Mouse (Mus musculus): ENCODE measurements around the gene Cyp4f18. TPM values are rescaled to one million over a fixed set of nuclear protein-coding genes. Genes with fewer than 3 reads are reported as not detected.
"Not testable (repeated sequence)": the region's sequence is repeated elsewhere in the genome, so short reads cannot be mapped to it uniquely, and the experiment has no call there.

Gene Cyp4f18
- 6.1 and 10.9 TPM in 2 replicates for total RNA-seq (2015; ENCODE audit: low replicate concordance)
- total RNA-seq (2017; ENCODE audit: low replicate concordance), result 2.7 and 7.0 TPM in 2 replicates

GRCm38 (mm10) chr8:72009473-72009872 lies at the start of gene Cyp4f18:
Cyp4f18 (minus strand) TSS chr8:72009626.
- no peak for ATAC-seq (replicated peaks; ENCODE audit: low FRiP score, poor library complexity, severe bottlenecking)

GRCm38 (mm10) chr8:72057643-72058042 lies 48.2 kb upstream of the Cyp4f18 start:
- ATAC-seq (replicated peaks; ENCODE audit: low FRiP score, poor library complexity, severe bottlenecking), result not testable (repeated sequence)

GRCm38 (mm10) chr8:72054633-72055032 lies 45.2 kb upstream of the Cyp4f18 start:
- not testable (repeated sequence) for ATAC-seq (replicated peaks; ENCODE audit: low FRiP score, poor library complexity, severe bottlenecking)

GRCm38 (mm10) chr8:72042493-72042892 lies 33.1 kb upstream of the Cyp4f18 start:
- ATAC-seq (replicated peaks; ENCODE audit: low FRiP score, poor library complexity, severe bottlenecking), result no peak

- ATAC-seq (replicated peaks; ENCODE audit: low FRiP score, poor library complexity, severe bottlenecking), result not testable (repeated sequence)
Observed at GRCm38 (mm10) chr8:72040918-72041317, 31.5 kb upstream of the Cyp4f18 start, which contains the start of gene Olfr372. Olfr372 (plus strand) TSS chr8:72041218.

GRCm38 (mm10) chr8:72032926-72033325 lies 23.5 kb upstream of the Cyp4f18 start:
- not testable (repeated sequence) for ATAC-seq (replicated peaks; ENCODE audit: low FRiP score, poor library complexity, severe bottlenecking)

- not testable (repeated sequence) for ATAC-seq (replicated peaks; ENCODE audit: low FRiP score, poor library complexity, severe bottlenecking)
Observed at GRCm38 (mm10) chr8:72024886-72025285, 15.5 kb upstream of the Cyp4f18 start.

- ATAC-seq (replicated peaks; ENCODE audit: low FRiP score, poor library complexity, severe bottlenecking), result no peak
Observed at GRCm38 (mm10) chr8:72019816-72020215, 10.4 kb upstream of the Cyp4f18 start.

GRCm38 (mm10) chr8:72019022-72019421 lies 9.6 kb upstream of the Cyp4f18 start:
- not testable (repeated sequence) for ATAC-seq (replicated peaks; ENCODE audit: low FRiP score, poor library complexity, severe bottlenecking)

GRCm38 (mm10) chr8:72018141-72018540 lies 8.7 kb upstream of the Cyp4f18 start:
- ATAC-seq (replicated peaks; ENCODE audit: low FRiP score, poor library complexity, severe bottlenecking), result no peak

- ATAC-seq (replicated peaks; ENCODE audit: low FRiP score, poor library complexity, severe bottlenecking), result not testable (repeated sequence)
Observed at GRCm38 (mm10) chr8:72017339-72017738, 7.9 kb upstream of the Cyp4f18 start.

- ATAC-seq (replicated peaks; ENCODE audit: low FRiP score, poor library complexity, severe bottlenecking), result not testable (repeated sequence)
Observed at GRCm38 (mm10) chr8:72013506-72014228, 4.2 kb upstream of the Cyp4f18 start.

- ATAC-seq (replicated peaks; ENCODE audit: low FRiP score, poor library complexity, severe bottlenecking), result no peak
Observed at GRCm38 (mm10) chr8:72008134-72008641, 1.2 kb downstream of the Cyp4f18 start.

- ATAC-seq (replicated peaks; ENCODE audit: low FRiP score, poor library complexity, severe bottlenecking), result no peak
Observed at GRCm38 (mm10) chr8:72006763-72007162, 2.7 kb downstream of the Cyp4f18 start.

- ATAC-seq (replicated peaks; ENCODE audit: low FRiP score, poor library complexity, severe bottlenecking), result no peak
Observed at GRCm38 (mm10) chr8:72005912-72006311, 3.5 kb downstream of the Cyp4f18 start.

- no peak for ATAC-seq (replicated peaks; ENCODE audit: low FRiP score, poor library complexity, severe bottlenecking)
Observed at GRCm38 (mm10) chr8:72002942-72003341, 6.5 kb downstream of the Cyp4f18 start.

- ATAC-seq (replicated peaks; ENCODE audit: low FRiP score, poor library complexity, severe bottlenecking), result no peak
Observed at GRCm38 (mm10) chr8:72000223-72000622, 9.2 kb downstream of the Cyp4f18 start.

- no peak for ATAC-seq (replicated peaks; ENCODE audit: low FRiP score, poor library complexity, severe bottlenecking)
Observed at GRCm38 (mm10) chr8:71999434-71999833, 10.0 kb downstream of the Cyp4f18 start.

GRCm38 (mm10) chr8:71988867-71989599 lies 20.4 kb downstream of the Cyp4f18 start:
- no peak for ATAC-seq (replicated peaks; ENCODE audit: low FRiP score, poor library complexity, severe bottlenecking)

- ATAC-seq (replicated peaks; ENCODE audit: low FRiP score, poor library complexity, severe bottlenecking), result no peak
Observed at GRCm38 (mm10) chr8:71988110-71988866, 21.1 kb downstream of the Cyp4f18 start.

All from erythroid progenitor cell, adult 5-6 weeks (primary cell).